ENCODE assay signal across 35 mouse cellular contexts in the genomic region with DNA sequence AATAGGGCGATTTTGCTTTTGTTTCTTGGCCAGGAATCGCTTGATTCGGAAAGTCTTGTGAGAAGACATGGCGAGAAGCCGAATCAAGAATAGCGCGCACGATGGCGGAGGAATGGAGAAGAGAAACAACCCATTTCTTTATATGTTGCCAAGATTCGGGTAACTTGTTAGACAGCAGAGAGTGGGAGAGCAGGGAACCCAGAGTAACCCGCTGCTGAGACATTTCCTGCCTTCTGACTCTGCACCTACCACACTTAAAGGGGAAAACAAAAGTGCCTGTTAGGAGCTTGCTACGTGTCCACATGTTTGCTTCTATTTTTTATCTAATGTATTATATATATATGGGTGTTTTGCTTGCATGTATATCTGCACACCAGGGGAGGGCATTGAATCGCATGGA. TPM values are rescaled to one million over a fixed set of nuclear protein-coding genes. Genes with fewer than 3 reads are reported as not detected.
DNase-seq lines count a peak whose midpoint lies in the region; ATAC-seq lines count a peak whose summit lies in the region.
"Had no signal": no experiment of that assay in that cellular context is flagged by ENCODE, and none has a peak within 500 bp of the region (broad histone marks: within the 10 kb centered on the region; RNA-seq: fewer than 3 reads in every experiment).

No protein-coding gene starts in this region.

- no peaks in the 10 kb centered on the region for H3K4me1 ChIP-seq in hindbrain, embryonic 11.5 days (replicated peaks; ENCODE audit: control insufficient read depth, insufficient read depth, low read length)
- peaks cover 11% of the 10 kb centered on the region for H3K4me1 ChIP-seq in forebrain, embryonic 10.5 days
- H3K4me1 ChIP-seq: embryonic facial prominence, embryonic 13.5 days; forebrain, embryonic 13.5 days; hindbrain, embryonic 12.5 days; hindbrain, embryonic 15.5 days had no signal

- no peaks in the 10 kb centered on the region for H3K9me3 ChIP-seq in hindbrain, embryonic 11.5 days (ENCODE audit: control insufficient read depth, low read length)
- no peaks in the 10 kb centered on the region for H3K9me3 ChIP-seq in forebrain, embryonic 10.5 days
- H3K9me3 ChIP-seq: embryonic facial prominence, embryonic 10.5 days; embryonic facial prominence, embryonic 13.5 days; forebrain, embryonic 13.5 days; G1E; heart, embryonic 10.5 days; heart, embryonic 13.5 days; hindbrain, embryonic 12.5 days; hindbrain, embryonic 15.5 days had no signal

- no peaks in the 10 kb centered on the region for H3K27me3 ChIP-seq in hindbrain, embryonic 11.5 days (ENCODE audit: control insufficient read depth, insufficient read depth, low read length)
- H3K27me3 ChIP-seq in forebrain, embryonic 10.5 days (ENCODE audit: poor library complexity, severe bottlenecking): peaks cover 23% of the 10 kb centered on the region
- H3K27me3 ChIP-seq: CH12.LX; forebrain, embryonic 13.5 days; hindbrain, embryonic 12.5 days; hindbrain, embryonic 15.5 days; Patski had no signal

- H3K9ac ChIP-seq in hindbrain, embryonic 11.5 days (ENCODE audit: low read depth, low read length): no peak overlapping the region
- H3K9ac ChIP-seq: embryonic facial prominence, embryonic 13.5 days; forebrain, embryonic 13.5 days; heart, embryonic 13.5 days; hindbrain, embryonic 12.5 days; hindbrain, embryonic 15.5 days had no signal

- peak; percentile 70 for DNase-seq in layer of hippocampus, adult 9-11 months
- no peak for DNase-seq in layer of hippocampus, postnatal 36 days
- DNase-seq in brain, adult 2 months (ENCODE audit: low read depth, low spot score): peak; percentile 65
- peak; percentile 37 for DNase-seq in thymus, postnatal 10 days (ENCODE audit: low spot score in 2 of 2)
- peak; percentile 38 for DNase-seq in thymus, postnatal 4 days
- no peak for DNase-seq in hindbrain, embryonic 11.5 days (ENCODE audit: low spot score)
- no peak for DNase-seq in forebrain, embryonic 10.5 days (ENCODE audit: extremely low spot score, low spot score)
- DNase-seq: adrenal gland, postnatal 10 days; B cell, adult 2 months; cerebellum, adult 11-12 months; cerebellum, adult 8-10 months; cerebellum, postnatal 10 days; cerebellum, postnatal 36 days; embryo, embryonic 11 days; gastrocnemius, postnatal 10 days; gastrocnemius, postnatal 36 days; heart, adult 2 months; heart, postnatal 14 days; heart, postnatal 4 days had no signal

- H3K4me3 ChIP-seq in hindbrain, embryonic 11.5 days (ENCODE audit: low read depth, low read length): no peak overlapping the region
- H3K4me3 ChIP-seq in forebrain, embryonic 10.5 days: no peak overlapping the region
- H3K4me3 ChIP-seq: embryonic facial prominence, embryonic 10.5 days; embryonic facial prominence, embryonic 13.5 days; erythroblast, embryonic 14.5 days; forebrain, embryonic 13.5 days; heart, adult 2 months; heart, embryonic 10.5 days; heart, embryonic 13.5 days; hindbrain, embryonic 12.5 days; hindbrain, embryonic 15.5 days had no signal

- no peaks in the 10 kb centered on the region for H3K36me3 ChIP-seq in hindbrain, embryonic 11.5 days (ENCODE audit: control insufficient read depth, insufficient read depth, low read length)
- H3K36me3 ChIP-seq in forebrain, embryonic 10.5 days (replicated peaks): no peaks in the 10 kb centered on the region
- H3K36me3 ChIP-seq: embryonic facial prominence, embryonic 10.5 days; embryonic facial prominence, embryonic 13.5 days; G1E; heart, embryonic 10.5 days; heart, embryonic 13.5 days; hindbrain, embryonic 12.5 days; hindbrain, embryonic 15.5 days had no signal

- no peak overlapping the region for H3K27ac ChIP-seq in hindbrain, embryonic 11.5 days (ENCODE audit: low read depth, low read length)
- no peak overlapping the region for H3K27ac ChIP-seq in forebrain, embryonic 10.5 days
- H3K27ac ChIP-seq: embryonic facial prominence, embryonic 10.5 days; embryonic facial prominence, embryonic 13.5 days; forebrain, embryonic 13.5 days; heart, adult 2 months; heart, embryonic 10.5 days; heart, embryonic 13.5 days; hindbrain, embryonic 12.5 days; hindbrain, embryonic 15.5 days had no signal

- no peak overlapping the region for H3K4me2 ChIP-seq in hindbrain, embryonic 11.5 days (replicated peaks; ENCODE audit: low read depth, low read length)
- H3K4me2 ChIP-seq: embryonic facial prominence, embryonic 13.5 days; forebrain, embryonic 13.5 days; heart, embryonic 13.5 days; hindbrain, embryonic 12.5 days; hindbrain, embryonic 15.5 days had no signal

- 93% methylated on average over 13 of the region's 13 CpGs for WGBS in hindbrain, embryonic 11.5 days
- WGBS in forebrain, embryonic 10.5 days: 92% methylated on average over 13 of the region's 13 CpGs

- ATAC-seq in hindbrain, embryonic 11.5 days (ENCODE audit: low FRiP score): no peak
- ATAC-seq: forebrain, embryonic 13.5 days; forebrain, embryonic 16.5 days; Patski had no signal

RNA-seq across cellular contexts. Expression of gene Trim72, which starts 9.4 kb away (rescaled TPM):
- total RNA-seq in layer of hippocampus, postnatal 36 days (2021): under 1 TPM; 0.42 to 0.56 TPM
- not detected in 2 replicates for polyA plus RNA-seq in hindbrain, embryonic 11.5 days (2014; fragmentation: Nextera tagmentation; extraction: Ambion mirVana)
- not detected in 2 replicates for polyA plus RNA-seq in forebrain, embryonic 10.5 days (2016; fragmentation: Nextera tagmentation; extraction: Ambion mirVana)
- total RNA-seq: granulocyte monocyte progenitor cell, adult 5-6 weeks had no signal
- polyA plus RNA-seq: embryonic facial prominence, embryonic 10.5 days; forebrain, embryonic 13.5 days; forebrain, embryonic 16.5 days; hindbrain, embryonic 15.5 days had no signal

RNA-seq across cellular contexts. Expression of gene Pycard, which starts 19.4 kb away (rescaled TPM):
- total RNA-seq in layer of hippocampus, postnatal 36 days (2021): 1 to 10 TPM; 1.9 to 2.4 TPM
- polyA plus RNA-seq in hindbrain, embryonic 11.5 days (2014; fragmentation: Nextera tagmentation; extraction: Ambion mirVana): 8.4 and 11.0 TPM in 2 replicates
- 6.3 and 6.6 TPM in 2 replicates for polyA plus RNA-seq in forebrain, embryonic 10.5 days (2016; fragmentation: Nextera tagmentation; extraction: Ambion mirVana)

RNA-seq across cellular contexts. Expression of gene Fus, which starts 45.9 kb away (rescaled TPM):
- 100 to 1,000 TPM; 301 to 325 TPM for total RNA-seq in layer of hippocampus, postnatal 36 days (2021)
- 58.7 and 65.0 TPM in 2 replicates for polyA plus RNA-seq in hindbrain, embryonic 11.5 days (2014; fragmentation: Nextera tagmentation; extraction: Ambion mirVana)
- 362 and 407 TPM in 2 replicates for polyA plus RNA-seq in forebrain, embryonic 10.5 days (2016; fragmentation: Nextera tagmentation; extraction: Ambion mirVana)

RNA-seq across cellular contexts. Expression of gene Itgam, which starts 49.3 kb away (rescaled TPM):
- 10 to 100 TPM in 1 of 2 experiments, 1 to 10 TPM in 1; 9.1 to 12.0 TPM for total RNA-seq in layer of hippocampus, postnatal 36 days (2021)
- 0.42 TPM in 2 replicates for polyA plus RNA-seq in hindbrain, embryonic 11.5 days (2014; fragmentation: Nextera tagmentation; extraction: Ambion mirVana)
- 0.33 and 0.40 TPM in 2 replicates for polyA plus RNA-seq in forebrain, embryonic 10.5 days (2016; fragmentation: Nextera tagmentation; extraction: Ambion mirVana)
- polyA plus RNA-seq: Patski had no signal

RNA-seq across cellular contexts. Expression of gene Gm49368, which starts 49.4 kb away (rescaled TPM):
- not detected for total RNA-seq in layer of hippocampus, postnatal 36 days (2021)
- not detected in 2 replicates for polyA plus RNA-seq in hindbrain, embryonic 11.5 days (2014; fragmentation: Nextera tagmentation; extraction: Ambion mirVana)
- polyA plus RNA-seq in forebrain, embryonic 10.5 days (2016; fragmentation: Nextera tagmentation; extraction: Ambion mirVana): not detected in 2 replicates
- total RNA-seq: adrenal gland, postnatal 4 days; CH12.LX; G1E; gastrocnemius, postnatal 10 days; granulocyte monocyte progenitor cell, adult 5-6 weeks; heart, postnatal 14 days; heart, postnatal 4 days had no signal
- polyA plus RNA-seq: brain, embryonic 14.5 days; embryonic facial prominence, embryonic 10.5 days; embryonic facial prominence, embryonic 13.5 days; erythroblast, embryonic 14.5 days; forebrain, embryonic 13.5 days; forebrain, embryonic 16.5 days; G1E; heart, adult 2 months; heart, embryonic 10.5 days; heart, embryonic 13.5 days; heart, embryonic 16.5 days; hindbrain, embryonic 12.5 days; hindbrain, embryonic 15.5 days; Patski had no signal

Comparison
In these comparisons a context has a peak if more than half of its experiments do, and no peak if none do; other contexts are left out.
1. DNase-seq: peak in layer of hippocampus, adult 9-11 months (single experiment), brain, adult 2 months (single experiment), thymus, postnatal 10 days (2 of 2) and thymus, postnatal 4 days (single experiment); none in layer of hippocampus, postnatal 36 days (0 of 2), hindbrain, embryonic 11.5 days (single experiment) and forebrain, embryonic 10.5 days (single experiment).